Mouse (Mus musculus): ENCODE results near the gene Zbtb4. TPM values are rescaled to one million over a fixed set of nuclear protein-coding genes. Genes with fewer than 3 reads are reported as not detected.

Zbtb4 gene
- 44.2 and 58.0 TPM in 2 replicates for polyA plus RNA-seq (2012; rRNA removed; ENCODE audit: low replicate concordance)

DNA sequence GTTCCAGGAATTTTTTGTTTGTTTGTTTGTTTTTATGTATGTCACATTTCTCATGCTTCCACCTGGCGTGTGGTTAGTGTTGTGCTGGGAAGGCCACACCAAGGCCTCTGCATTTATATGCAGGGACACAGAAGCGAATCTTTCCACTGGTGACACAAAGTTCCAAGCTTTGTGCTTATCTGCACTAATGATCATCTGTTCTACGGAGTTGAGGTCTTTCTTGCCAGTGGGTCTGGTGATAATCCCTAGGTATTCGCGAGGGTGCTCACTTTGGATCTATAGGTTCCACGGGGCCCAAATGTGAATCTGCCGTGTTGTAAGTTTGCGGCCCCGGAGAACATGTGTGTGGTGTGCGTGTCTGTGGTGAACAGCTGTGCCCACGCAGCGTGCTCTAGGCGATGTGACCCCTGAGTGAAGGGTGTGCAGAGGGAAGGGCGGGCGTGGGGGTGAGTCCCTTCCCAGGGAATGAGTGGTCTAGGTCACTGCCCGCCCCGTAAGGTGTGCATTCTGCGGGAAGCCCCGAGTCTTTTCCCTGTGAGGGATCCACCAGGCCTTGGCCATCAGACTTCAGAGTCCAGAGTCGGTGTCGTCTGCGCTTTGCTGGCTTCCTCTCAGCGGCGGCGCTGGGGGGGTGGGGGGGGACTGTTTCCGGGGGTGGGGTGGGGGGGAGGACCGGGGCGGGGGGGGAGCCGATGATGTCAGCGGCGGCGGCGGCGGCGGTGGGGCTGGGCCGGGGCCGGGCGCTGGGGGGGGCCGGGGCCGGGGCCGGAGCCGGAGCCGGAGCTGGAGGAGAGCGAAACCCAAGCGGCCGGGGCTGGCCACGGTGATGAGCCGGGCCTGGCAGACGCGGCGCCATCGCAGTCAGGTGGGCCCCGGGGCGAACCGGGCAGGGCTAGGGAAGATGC is at the start of gene Zbtb4:
TSS of gene Zbtb4 (plus strand) at position 692 of the 905 bp plus-strand sequence.

DNA sequence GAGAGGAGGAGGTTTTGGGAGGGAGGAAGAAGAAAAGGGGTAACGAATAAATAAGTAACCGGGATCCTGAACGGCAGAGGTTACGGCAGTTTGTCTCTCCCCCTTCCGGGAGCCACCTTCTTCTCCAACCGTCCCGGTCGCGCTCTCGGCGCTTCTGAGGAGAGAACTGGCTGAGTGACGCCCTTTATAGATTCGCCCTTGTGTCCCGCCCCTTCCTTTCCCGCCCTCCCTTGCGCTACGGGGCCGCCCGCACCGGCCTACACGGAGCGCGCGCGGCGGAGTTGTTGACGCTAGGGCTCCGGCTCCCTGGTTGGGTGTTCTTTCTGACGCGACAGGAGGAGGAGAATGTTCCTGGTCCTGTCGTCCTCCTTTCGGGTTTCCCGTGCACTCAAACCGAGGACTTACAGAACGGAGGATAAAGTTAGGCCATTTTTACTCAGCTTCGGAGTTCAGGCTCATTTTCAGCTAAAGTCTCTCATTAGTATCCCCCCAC is 7.2 kb upstream of the Zbtb4 start, which contains the start of gene Polr2a:
TSS of gene Polr2a (minus strand) at position 160 of the 493 bp plus-strand sequence.

DNA sequence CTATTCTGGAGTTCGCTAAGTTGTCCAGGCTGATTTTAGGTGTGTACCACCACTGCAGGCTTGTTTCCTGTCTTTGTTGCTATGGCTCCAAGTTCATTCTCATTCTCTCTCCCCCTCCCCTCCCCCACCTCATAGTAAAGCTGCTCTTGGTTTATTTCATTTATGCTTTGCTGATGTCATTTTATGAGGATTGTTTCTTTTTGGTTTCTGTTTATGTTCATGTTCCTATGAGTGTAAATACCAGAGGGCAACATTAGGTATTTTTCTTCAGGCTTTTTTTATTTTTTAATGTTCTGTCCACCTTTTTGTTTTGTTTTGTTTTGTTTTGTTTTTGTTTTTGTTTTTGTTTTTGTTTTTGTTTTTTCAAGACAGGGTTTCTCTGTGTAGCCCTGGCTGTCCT is 3.8 kb upstream of the Zbtb4 start, which contains the start of gene Slc35g3:
TSS of gene Slc35g3 (minus strand) at position 101 of the 400 bp plus-strand sequence.

DNA sequence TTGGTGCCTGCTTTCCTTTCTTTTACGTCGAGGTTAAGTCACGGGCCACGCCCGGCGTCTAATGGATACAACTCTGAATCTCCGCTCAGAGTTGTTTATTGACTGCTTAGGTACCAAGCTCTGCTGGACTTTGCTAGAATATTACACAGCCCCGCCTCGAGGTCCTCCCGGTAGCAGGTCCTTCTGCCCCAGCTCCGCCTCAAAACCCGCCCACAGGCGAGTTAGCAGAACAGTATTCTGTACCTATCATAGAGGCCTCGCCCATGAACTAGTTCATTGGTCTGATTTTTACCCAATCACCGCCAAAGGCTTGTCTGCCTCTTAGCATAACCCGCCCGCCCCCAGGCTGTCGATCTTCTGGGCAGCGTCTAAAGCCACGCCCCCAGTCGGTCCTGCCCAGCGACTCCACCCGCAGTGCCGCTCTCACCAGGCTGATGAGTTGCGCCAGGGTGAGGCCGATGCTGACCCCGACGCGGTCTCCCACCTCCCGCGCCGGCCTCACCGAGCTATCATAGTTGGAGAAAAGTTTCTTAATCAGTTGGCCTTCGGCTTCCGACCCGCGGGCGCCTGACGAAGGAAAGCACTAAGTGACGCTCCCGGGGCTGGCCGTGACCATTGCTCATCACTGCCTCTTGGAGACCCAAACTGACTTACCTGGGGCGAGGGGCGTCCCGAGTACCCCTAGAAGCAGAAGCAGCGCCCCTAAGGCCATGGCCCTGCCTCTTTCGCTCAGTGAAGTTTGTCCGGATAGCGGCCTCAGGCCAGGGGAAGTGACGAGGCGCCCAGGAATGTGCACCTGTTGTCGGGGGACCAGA is 29.7 kb downstream of the Zbtb4 start, which contains the start of gene Chrnb1:
TSS of gene Chrnb1 (minus strand) at position 776 of the 815 bp plus-strand sequence.

DNA sequence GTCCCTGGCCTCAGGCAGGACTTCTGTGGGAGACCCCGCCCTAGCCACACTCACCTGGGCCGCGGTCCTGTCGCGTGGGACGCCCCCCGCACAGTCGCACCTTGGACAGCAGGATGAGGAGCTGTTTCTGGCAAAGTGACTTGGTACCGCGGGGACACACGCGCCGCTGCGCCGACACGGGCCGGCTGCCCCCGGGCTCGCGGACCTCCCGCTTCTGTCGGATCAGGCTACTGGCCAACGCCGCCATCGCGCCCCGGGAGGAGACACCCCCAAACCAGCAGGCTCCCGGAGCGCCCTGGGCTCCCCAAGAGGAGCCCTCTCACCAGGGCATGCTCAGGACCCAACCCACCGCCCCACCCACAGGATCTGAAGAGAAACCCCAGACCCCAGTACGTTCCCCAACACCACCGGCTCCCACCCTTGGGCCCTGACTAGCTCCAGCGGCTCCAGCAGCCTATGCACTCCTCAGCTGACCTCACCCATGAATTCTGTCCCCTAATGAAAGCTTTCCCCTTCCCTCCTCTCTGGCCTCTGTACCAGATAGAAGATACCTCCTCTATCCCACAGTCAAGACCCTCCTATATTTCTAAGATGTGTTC is 35.8 kb downstream of the Zbtb4 start, which contains the start of gene Fgf11:
TSS of gene Fgf11 (minus strand) at position 479 of the 599 bp plus-strand sequence.

DNA sequence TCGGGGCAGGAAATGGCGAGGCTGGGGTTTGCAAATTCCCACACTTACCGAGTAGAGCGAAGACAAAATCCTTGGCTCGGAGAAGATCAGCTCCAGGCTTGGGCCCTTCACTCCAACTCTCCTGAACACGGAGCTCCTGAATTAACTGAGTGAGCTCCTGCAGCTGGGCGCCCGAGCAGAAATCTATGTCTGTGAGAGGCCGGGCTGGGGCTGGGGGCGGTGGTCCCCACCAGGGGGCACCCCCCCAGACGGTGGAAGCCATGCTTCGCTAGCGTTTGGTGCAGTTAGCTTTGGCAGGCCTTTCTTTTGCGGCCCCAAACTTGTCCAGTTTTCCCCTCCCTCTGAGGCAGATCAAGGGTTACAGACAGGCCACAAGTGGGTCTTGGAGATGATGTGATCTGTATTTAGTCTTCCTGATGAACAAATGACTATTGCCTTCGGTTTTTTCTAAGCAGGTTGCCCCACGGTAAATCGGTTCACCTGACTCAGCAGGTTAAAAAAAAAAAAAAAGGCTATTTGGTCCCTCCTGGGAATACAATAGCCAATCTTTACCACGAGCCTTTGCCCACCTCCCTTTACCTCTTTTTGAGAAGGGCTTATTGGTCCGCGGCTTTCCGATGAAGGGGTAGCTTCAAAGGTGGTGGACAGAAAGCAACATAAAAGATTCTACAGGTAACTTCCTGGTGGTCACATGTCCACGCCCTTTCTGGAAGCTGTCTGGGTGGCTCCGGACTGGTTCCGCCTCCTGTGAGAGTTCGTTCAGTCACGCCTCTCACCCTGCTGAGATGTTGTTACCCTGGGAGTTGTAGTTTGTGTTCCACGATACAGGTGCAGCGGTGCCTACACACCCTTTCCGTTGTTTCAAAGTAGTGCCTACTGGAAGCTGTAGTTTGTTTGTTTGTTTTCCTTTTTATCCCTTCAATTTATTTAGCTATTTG is 39.5 kb downstream of the Zbtb4 start, which contains the start of gene Tmem102:
TSS of gene Tmem102 (minus strand) at position 653 of the 938 bp plus-strand sequence.

DNA sequence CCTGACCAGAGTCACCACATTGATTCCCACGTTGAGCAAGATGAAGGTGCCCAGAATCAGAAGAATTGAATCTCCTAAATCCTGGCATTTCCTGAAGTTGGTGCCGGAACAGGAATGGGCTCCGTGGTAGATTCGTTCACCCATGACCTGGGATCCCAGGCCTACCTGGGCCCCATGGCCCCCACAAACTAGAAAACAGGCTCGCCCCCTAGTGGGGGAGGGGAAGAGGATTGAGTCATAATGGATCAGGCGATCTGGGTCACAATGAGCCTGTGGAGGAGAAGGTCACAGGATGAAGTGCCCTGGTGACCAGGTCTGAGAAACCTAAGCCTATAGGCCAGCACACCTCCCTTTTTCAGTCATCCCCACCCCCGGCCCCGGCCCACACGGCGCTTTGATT is 49.4 kb downstream of the Zbtb4 start, which contains the start of gene Gm39566:
TSS of gene Gm39566 (minus strand) at position 144 of the 400 bp plus-strand sequence.

DNA sequence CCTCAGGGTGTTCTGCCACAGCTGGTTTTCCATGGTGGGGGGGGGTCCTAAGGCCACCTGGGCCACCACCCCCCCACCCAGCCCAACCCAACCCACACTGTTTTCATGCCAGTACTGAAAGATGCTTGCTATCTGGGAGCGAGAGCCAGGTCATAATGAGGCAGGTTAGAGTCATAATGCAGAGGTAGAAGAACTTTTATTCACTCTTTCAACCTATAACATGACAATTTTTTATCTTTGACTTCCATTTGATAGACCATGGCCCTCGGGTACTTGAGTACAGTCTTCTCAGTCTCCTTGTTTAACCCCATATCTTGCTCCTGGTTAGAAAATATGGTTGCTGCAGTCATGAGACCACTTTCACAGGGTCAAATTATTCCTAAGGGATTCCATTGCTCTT is 52.7 kb downstream of the Zbtb4 start, which contains the start of gene Spem2:
TSS of gene Spem2 (minus strand) at position 101 of the 400 bp plus-strand sequence.

DNA sequence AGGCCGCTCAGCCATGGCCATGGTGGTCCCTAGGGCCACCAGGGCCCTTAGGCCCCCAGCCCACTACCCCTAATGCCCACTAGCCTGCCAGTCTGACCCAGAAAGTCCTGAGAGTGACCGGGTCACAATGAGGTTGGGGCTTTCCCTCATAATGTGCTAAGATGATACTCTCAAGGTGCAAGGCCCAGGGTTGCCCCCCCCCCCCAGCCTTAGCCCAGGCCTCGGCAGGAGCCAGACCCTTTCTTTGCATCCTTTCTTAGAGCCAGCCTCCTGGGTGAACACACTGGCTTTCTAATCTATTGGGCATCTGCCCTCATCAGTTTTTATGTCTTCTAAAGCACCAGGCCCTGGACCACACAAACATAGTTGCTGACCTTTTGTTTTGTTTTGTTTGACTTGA is 56.4 kb downstream of the Zbtb4 start, which contains the start of gene Spem1:
TSS of gene Spem1 (minus strand) at position 101 of the 400 bp plus-strand sequence.

Other genes with a start within 250 kb of the Zbtb4 start
- gene Dnah2, start 216.8 kb upstream of the Zbtb4 start, polyA plus RNA-seq (2012; rRNA removed; ENCODE audit: low replicate concordance): 0.29 and 1.4 TPM in 2 replicates
- 0.49 and 29.6 TPM in 2 replicates for gene Efnb3, start 205.7 kb upstream of the Zbtb4 start, polyA plus RNA-seq (2012; rRNA removed; ENCODE audit: low replicate concordance)
- gene Wrap53, start 185.7 kb upstream of the Zbtb4 start, polyA plus RNA-seq (2012; rRNA removed; ENCODE audit: low replicate concordance): 15.8 and 19.8 TPM in 2 replicates
- gene Trp53, start 185.6 kb upstream of the Zbtb4 start, polyA plus RNA-seq (2012; rRNA removed; ENCODE audit: low replicate concordance): 68.6 and 188 TPM in 2 replicates
- 28.5 and 39.7 TPM in 2 replicates for gene Atp1b2, start 160.0 kb upstream of the Zbtb4 start, polyA plus RNA-seq (2012; rRNA removed; ENCODE audit: low replicate concordance)
- gene Shbg, start 148.0 kb upstream of the Zbtb4 start, polyA plus RNA-seq (2012; rRNA removed; ENCODE audit: low replicate concordance): not detected in 2 replicates
- gene Sat2, start 143.9 kb upstream of the Zbtb4 start, polyA plus RNA-seq (2012; rRNA removed; ENCODE audit: low replicate concordance): 10.9 and 12.6 TPM in 2 replicates
- gene Fxr2, start 132.9 kb upstream of the Zbtb4 start, polyA plus RNA-seq (2012; rRNA removed; ENCODE audit: low replicate concordance): 58.6 and 88.5 TPM in 2 replicates
- gene Sox15, start 110.6 kb upstream of the Zbtb4 start, polyA plus RNA-seq (2012; rRNA removed; ENCODE audit: low replicate concordance): 0.15 and 0.24 TPM in 2 replicates
- 144 and 237 TPM in 2 replicates for gene Mpdu1, start 103.3 kb upstream of the Zbtb4 start, polyA plus RNA-seq (2012; rRNA removed; ENCODE audit: low replicate concordance)
- 56.3 and 61.7 TPM in 2 replicates for gene Cd68, start 99.8 kb upstream of the Zbtb4 start, polyA plus RNA-seq (2012; rRNA removed; ENCODE audit: low replicate concordance)
- gene Eif4a1, start 93.5 kb upstream of the Zbtb4 start, polyA plus RNA-seq (2012; rRNA removed; ENCODE audit: low replicate concordance): 319 and 587 TPM in 2 replicates
- 85.1 and 101 TPM in 2 replicates for gene Senp3, start 83.8 kb upstream of the Zbtb4 start, polyA plus RNA-seq (2012; rRNA removed; ENCODE audit: low replicate concordance)
- gene Tnfsf13, start 80.1 kb upstream of the Zbtb4 start, polyA plus RNA-seq (2012; rRNA removed; ENCODE audit: low replicate concordance): 6.3 and 13.6 TPM in 2 replicates
- gene Tnfsf12, start 70.1 kb upstream of the Zbtb4 start, polyA plus RNA-seq (2012; rRNA removed; ENCODE audit: low replicate concordance): 46.0 and 77.8 TPM in 2 replicates
- 9.8 and 12.9 TPM in 2 replicates for gene Tnfsfm13, start 69.8 kb upstream of the Zbtb4 start, polyA plus RNA-seq (2012; rRNA removed; ENCODE audit: low replicate concordance)
- 15.1 and 47.7 TPM in 2 replicates for gene Polr2a, start 7.3 kb upstream of the Zbtb4 start, polyA plus RNA-seq (2012; rRNA removed; ENCODE audit: low replicate concordance)
- 0.10 and 0.21 TPM in 2 replicates for gene Slc35g3, start 3.9 kb upstream of the Zbtb4 start, polyA plus RNA-seq (2012; rRNA removed; ENCODE audit: low replicate concordance)
- 15.3 and 30.1 TPM in 2 replicates for gene Chrnb1, start 30.0 kb downstream of the Zbtb4 start, polyA plus RNA-seq (2012; rRNA removed; ENCODE audit: low replicate concordance)
- gene Fgf11, start 35.9 kb downstream of the Zbtb4 start, polyA plus RNA-seq (2012; rRNA removed; ENCODE audit: low replicate concordance): 9.8 and 16.7 TPM in 2 replicates
- gene Tmem102, start 39.7 kb downstream of the Zbtb4 start, polyA plus RNA-seq (2012; rRNA removed; ENCODE audit: low replicate concordance): 0.16 and 7.0 TPM in 2 replicates
- gene Gm39566, start 49.4 kb downstream of the Zbtb4 start, polyA plus RNA-seq (2012; rRNA removed; ENCODE audit: low replicate concordance): not detected in 2 replicates
- gene Spem2, start 52.6 kb downstream of the Zbtb4 start, polyA plus RNA-seq (2012; rRNA removed; ENCODE audit: low replicate concordance): not detected in 2 replicates
- 0.31 TPM in 1 of 2 replicates, not detected in the other for gene Spem1, start 56.3 kb downstream of the Zbtb4 start, polyA plus RNA-seq (2012; rRNA removed; ENCODE audit: low replicate concordance)
- gene Nlgn2, start 71.9 kb downstream of the Zbtb4 start, polyA plus RNA-seq (2012; rRNA removed; ENCODE audit: low replicate concordance): 21.2 and 76.1 TPM in 2 replicates
- 256 and 336 TPM in 2 replicates for gene Tmem256, start 72.6 kb downstream of the Zbtb4 start, polyA plus RNA-seq (2012; rRNA removed; ENCODE audit: low replicate concordance)
- 134 and 164 TPM in 2 replicates for gene Plscr3, start 80.5 kb downstream of the Zbtb4 start, polyA plus RNA-seq (2012; rRNA removed; ENCODE audit: low replicate concordance)
- gene Tnk1, start 92.8 kb downstream of the Zbtb4 start, polyA plus RNA-seq (2012; rRNA removed; ENCODE audit: low replicate concordance): 5.0 and 6.3 TPM in 2 replicates
- not detected in 2 replicates for gene Tmem95, start 112.1 kb downstream of the Zbtb4 start, polyA plus RNA-seq (2012; rRNA removed; ENCODE audit: low replicate concordance)
- gene Kctd11, start 115.5 kb downstream of the Zbtb4 start, polyA plus RNA-seq (2012; rRNA removed; ENCODE audit: low replicate concordance): 9.5 and 11.7 TPM in 2 replicates
- gene Acap1, start 129.6 kb downstream of the Zbtb4 start, polyA plus RNA-seq (2012; rRNA removed; ENCODE audit: low replicate concordance): 3.5 and 5.1 TPM in 2 replicates
- 0.82 and 2.1 TPM in 2 replicates for gene 2810408A11Rik, start 135.1 kb downstream of the Zbtb4 start, polyA plus RNA-seq (2012; rRNA removed; ENCODE audit: low replicate concordance)
- gene Neurl4, start 135.2 kb downstream of the Zbtb4 start, polyA plus RNA-seq (2012; rRNA removed; ENCODE audit: low replicate concordance): 40.1 and 69.0 TPM in 2 replicates
- gene Gps2, start 148.0 kb downstream of the Zbtb4 start, polyA plus RNA-seq (2012; rRNA removed; ENCODE audit: low replicate concordance): 74.4 and 90.7 TPM in 2 replicates
- gene Eif5a, start 156.0 kb downstream of the Zbtb4 start, polyA plus RNA-seq (2012; rRNA removed; ENCODE audit: low replicate concordance): 533 and 726 TPM in 2 replicates
- 8.7 and 20.8 TPM in 2 replicates for gene Ybx2, start 169.9 kb downstream of the Zbtb4 start, polyA plus RNA-seq (2012; rRNA removed; ENCODE audit: low replicate concordance)
- gene Slc2a4, start 182.3 kb downstream of the Zbtb4 start, polyA plus RNA-seq (2012; rRNA removed; ENCODE audit: low replicate concordance): 205 and 344 TPM in 2 replicates
- 0.49 and 65.8 TPM in 2 replicates for gene Cldn7, start 198.9 kb downstream of the Zbtb4 start, polyA plus RNA-seq (2012; rRNA removed; ENCODE audit: low replicate concordance)
- 106 and 148 TPM in 2 replicates for gene Ctdnep1, start 215.2 kb downstream of the Zbtb4 start, polyA plus RNA-seq (2012; rRNA removed; ENCODE audit: low replicate concordance)
- gene Elp5, start 216.6 kb downstream of the Zbtb4 start, polyA plus RNA-seq (2012; rRNA removed; ENCODE audit: low replicate concordance): 95.6 and 101 TPM in 2 replicates
- gene Gabarap, start 225.2 kb downstream of the Zbtb4 start, polyA plus RNA-seq (2012; rRNA removed; ENCODE audit: low replicate concordance): 566 and 640 TPM in 2 replicates
- gene Phf23, start 229.9 kb downstream of the Zbtb4 start, polyA plus RNA-seq (2012; rRNA removed; ENCODE audit: low replicate concordance): 17.1 and 38.9 TPM in 2 replicates
- gene Dvl2, start 234.7 kb downstream of the Zbtb4 start, polyA plus RNA-seq (2012; rRNA removed; ENCODE audit: low replicate concordance): 9.4 and 27.1 TPM in 2 replicates
- gene Acadvl, start 249.5 kb downstream of the Zbtb4 start, polyA plus RNA-seq (2012; rRNA removed; ENCODE audit: low replicate concordance): 153 and 251 TPM in 2 replicates

Measured in subcutaneous adipose tissue, adult 2 months (tissue).